Mouse (Mus musculus) forebrain, embryonic 14.5 days (tissue): ENCODE results near the gene Akap8l. TPM values are rescaled to one million over a fixed set of nuclear protein-coding genes. Genes with fewer than 3 reads are reported as not detected.

Experiments used
- ATAC-seq: fragments of 200-750 bp; cut with Nextera tagmentation; 2 replicates; pipeline ENCODE4 v1.8.0; 2017; ENCODE audit warnings: mild to moderate bottlenecking, moderate library complexity
- DNase-seq: peaks from one replicate; pipeline ENCODE4 v3.0.0-alpha.2; 2015; ENCODE audit warnings: low spot score
- H3K27ac ChIP-seq: fragments of 300-500 bp; sonication (generic); 2 replicates; pipeline ENCODE4 v1.5.1; 2014; ENCODE audit warnings: low read depth, mild to moderate bottlenecking, control low read depth, low read length, moderate library complexity
- H3K27me3 ChIP-seq: fragments of 300-500 bp; sonication (generic); replicated peaks from 2 replicates; pipeline ENCODE4 v1.6.1; 2014; ENCODE audit warnings: low read length, control low read depth, mixed read lengths; ENCODE audit not compliant: control insufficient read depth, insufficient read depth
- H3K36me3 ChIP-seq: fragments of 300-500 bp; sonication (generic); 2 replicates; pipeline ENCODE4 v1.6.1; 2014; ENCODE audit warnings: low read length, control low read depth; ENCODE audit not compliant: control insufficient read depth, insufficient read depth
- H3K4me1 ChIP-seq: fragments of 300-500 bp; sonication (generic); 2 replicates; pipeline ENCODE4 v1.6.1; 2014; ENCODE audit warnings: antibody characterized with exemption, low read length, control low read depth; ENCODE audit not compliant: control insufficient read depth, insufficient read depth
- H3K4me2 ChIP-seq: fragments of 300-500 bp; sonication (generic); 2 replicates; pipeline ENCODE4 v1.6.1; 2014; ENCODE audit warnings: mild to moderate bottlenecking, control low read depth, low read length
- H3K4me3 ChIP-seq: fragments of 300-500 bp; sonication (generic); 2 replicates; pipeline ENCODE4 v1.5.1; 2014; ENCODE audit warnings: low read depth, low read length, control low read depth
- H3K9ac ChIP-seq: fragments of 300-500 bp; sonication (generic); 2 replicates; pipeline ENCODE4 v1.6.1; 2014; ENCODE audit warnings: mild to moderate bottlenecking, low read length, control low read depth, moderate library complexity
- H3K9me3 ChIP-seq: fragments of 300-500 bp; sonication (generic); replicated peaks from 2 replicates; pipeline ENCODE4 v1.6.1; 2016; ENCODE audit warnings: low read length, control low read depth, mixed read lengths; ENCODE audit not compliant: control insufficient read depth
- WGBS: fragments of 180-500 bp; shearing (Covaris S2); extraction: QIAGEN DNeasy Blood & Tissue Kit; methylation state at CpG from one replicate; pipeline ENCODE4 v1.1.7; 2014; 5-methylcytosine and 5-hydroxymethylcytosine counted together
- polyA plus RNA-seq: library from polyadenylated mRNA; unstranded; fragments of >200 nt; fragmentation: Nextera tagmentation; extraction: Ambion mirVana; gene quantifications from 2 replicates; pipeline ENCODE4 v1.2.1, GENCODE M21; 2014

The Akap8l gene
- polyA plus RNA-seq, 1 experiment from 2014 or later = 66.6 TPM

GRCm38 (mm10) chr17:32354211-32354610, 3.8 kb upstream of the Akap8l start:
- Histone ChIP-seq H3K27me3 (no peaks in the 10 kb centered on the region), H3K4me3 (no peak overlapping the region), H3K27ac (peak overlapping the region; percentile 6; the same call in 1 of the 2 replicates), H3K4me1 (no peaks in the 10 kb centered on the region), H3K9me3 (no peaks in the 10 kb centered on the region), H3K36me3 (peaks cover 64% of the 10 kb centered on the region), H3K9ac (no peak overlapping the region), H3K4me2 (no peak overlapping the region)
- WGBS = 61% methylated on average over 5 of the region's 5 CpGs
- ATAC-seq = no peak
- DNase-seq = peak; percentile 44

- H3K27ac ChIP-seq = 0 out of 2 replicates have a peak overlapping the region, but pooled peaks have one; percentile 18
- no peak for ATAC-seq
Observed at GRCm38 (mm10) chr17:32353696-32354095, 3.3 kb upstream of the Akap8l start.

GRCm38 (mm10) chr17:32351726-32352125, 1.3 kb upstream of the Akap8l start:
- Histone ChIP-seq H3K4me2 (no peak overlapping the region), H3K27ac (no peak overlapping the region), H3K4me3 (no peak overlapping the region), H3K9ac (no peak overlapping the region), H3K4me1 (peaks cover 3% of the 10 kb centered on the region; the same call in 1 of the 2 replicates), H3K27me3 (no peaks in the 10 kb centered on the region), H3K36me3 (peaks cover 40% of the 10 kb centered on the region), H3K9me3 (no peaks in the 10 kb centered on the region)
- no peak for DNase-seq
- ATAC-seq = no peak

More at GRCm38 (mm10) chr17:32353696-32354095, 3.3 kb upstream of the Akap8l start:
- DNase-seq = peak; percentile 74
- WGBS = 56% methylated on average over 4 of the region's 4 CpGs
- no peak overlapping the region for H3K4me2 ChIP-seq
- no peak overlapping the region for H3K9ac ChIP-seq
- H3K36me3 ChIP-seq = peaks cover 59% of the 10 kb centered on the region
- H3K4me1 ChIP-seq = no peaks in the 10 kb centered on the region
- no peaks in the 10 kb centered on the region for H3K9me3 ChIP-seq
- H3K27me3 ChIP-seq = no peaks in the 10 kb centered on the region
- no peak overlapping the region for H3K4me3 ChIP-seq

GRCm38 (mm10) chr17:32351269-32351668, 862 bp upstream of the Akap8l start:
- Histone ChIP-seq H3K4me2 (peak overlapping the region; percentile 75), H3K9me3 (no peaks in the 10 kb centered on the region), H3K4me1 (peaks cover 3% of the 10 kb centered on the region; the same call in 1 of the 2 replicates), H3K9ac (0 out of 2 replicates have a peak overlapping the region, but pooled peaks have one; percentile 35), H3K27ac (no peak overlapping the region), H3K36me3 (peaks cover 35% of the 10 kb centered on the region), H3K4me3 (peak overlapping the region; percentile 75; the same call in 1 of the 2 replicates), H3K27me3 (no peaks in the 10 kb centered on the region)
- ATAC-seq = no peak
- 68% methylated on average over 3 of the region's 3 CpGs for WGBS
- no peak for DNase-seq

GRCm38 (mm10) chr17:32349851-32350381, 491 bp downstream of the Akap8l start:
- Histone ChIP-seq H3K4me2 (peak overlapping the region; percentile 75), H3K4me3 (peak overlapping the region; percentile 75), H3K9ac (peak overlapping the region; percentile 81), H3K9me3 (no peaks in the 10 kb centered on the region), H3K4me1 (peaks cover 3% of the 10 kb centered on the region; the same call in 1 of the 2 replicates), H3K36me3 (peaks cover 25% of the 10 kb centered on the region), H3K27me3 (no peaks in the 10 kb centered on the region), H3K27ac (peak overlapping the region; percentile 79)
- ATAC-seq (peak; percentile 21; the same call in 1 of the 2 replicates), DNase-seq (peak; percentile 34)
- 1% methylated on average over 24 of the region's 24 CpGs for WGBS

GRCm38 (mm10) chr17:32349037-32349732, 1.2 kb downstream of the Akap8l start:
- peak overlapping the region; percentile 75 for H3K4me2 ChIP-seq
- DNase-seq = peak; percentile 73
- peak overlapping the region; percentile 75 for H3K4me3 ChIP-seq
- no peak for ATAC-seq
- H3K36me3 ChIP-seq = peaks cover 25% of the 10 kb centered on the region
- H3K9ac ChIP-seq = peak overlapping the region; percentile 81
- no peak overlapping the region for H3K27ac ChIP-seq
- 14% methylated on average over 4 of the region's 4 CpGs for WGBS
- H3K27me3 ChIP-seq = no peaks in the 10 kb centered on the region
- no peaks in the 10 kb centered on the region for H3K9me3 ChIP-seq
- H3K4me1 ChIP-seq = peaks cover 3% of the 10 kb centered on the region; the same call in 1 of the 2 replicates

- 85% methylated on average over 2 of the region's 2 CpGs for WGBS
- peaks cover 23% of the 10 kb centered on the region for H3K36me3 ChIP-seq
- no peaks in the 10 kb centered on the region for H3K27me3 ChIP-seq
- ATAC-seq (no peak), DNase-seq (no peak)
- peak overlapping the region; percentile 75; the same call in 1 of the 2 replicates for H3K4me2 ChIP-seq
- H3K27ac ChIP-seq = no peak overlapping the region
- no peak overlapping the region; the same call in 1 of the 2 replicates for H3K9ac ChIP-seq
- H3K9me3 ChIP-seq = no peaks in the 10 kb centered on the region
- H3K4me3 ChIP-seq = no peak overlapping the region
- H3K4me1 ChIP-seq = peaks cover 3% of the 10 kb centered on the region; the same call in 1 of the 2 replicates
Observed at GRCm38 (mm10) chr17:32348406-32348805, 2.0 kb downstream of the Akap8l start.

GRCm38 (mm10) chr17:32341102-32341501, 9.3 kb downstream of the Akap8l start:
- Histone ChIP-seq H3K4me1 (no peaks in the 10 kb centered on the region), H3K4me2 (no peak overlapping the region), H3K9me3 (no peaks in the 10 kb centered on the region), H3K27me3 (no peaks in the 10 kb centered on the region), H3K4me3 (no peak overlapping the region), H3K36me3 (peaks cover 54% of the 10 kb centered on the region), H3K9ac (no peak overlapping the region), H3K27ac (no peak overlapping the region)
- no peak for ATAC-seq
- no peak for DNase-seq
- 85% methylated on average over 1 of the region's 1 CpGs for WGBS

- no peaks in the 10 kb centered on the region for H3K4me1 ChIP-seq
- no peak overlapping the region for H3K4me3 ChIP-seq
- DNase-seq (no peak), ATAC-seq (no peak)
- 97% methylated on average over 1 of the region's 1 CpGs for WGBS
- no peak overlapping the region for H3K4me2 ChIP-seq
- H3K36me3 ChIP-seq = peaks cover 63% of the 10 kb centered on the region
- no peak overlapping the region for H3K27ac ChIP-seq
- no peak overlapping the region for H3K9ac ChIP-seq
- no peaks in the 10 kb centered on the region for H3K9me3 ChIP-seq
- H3K27me3 ChIP-seq = no peaks in the 10 kb centered on the region
Observed at GRCm38 (mm10) chr17:32340110-32340509, 10.3 kb downstream of the Akap8l start.
